Mouse (Mus musculus): Measurements from ENCODE around the gene Zfp428.

Gene Zfp428

DNA sequence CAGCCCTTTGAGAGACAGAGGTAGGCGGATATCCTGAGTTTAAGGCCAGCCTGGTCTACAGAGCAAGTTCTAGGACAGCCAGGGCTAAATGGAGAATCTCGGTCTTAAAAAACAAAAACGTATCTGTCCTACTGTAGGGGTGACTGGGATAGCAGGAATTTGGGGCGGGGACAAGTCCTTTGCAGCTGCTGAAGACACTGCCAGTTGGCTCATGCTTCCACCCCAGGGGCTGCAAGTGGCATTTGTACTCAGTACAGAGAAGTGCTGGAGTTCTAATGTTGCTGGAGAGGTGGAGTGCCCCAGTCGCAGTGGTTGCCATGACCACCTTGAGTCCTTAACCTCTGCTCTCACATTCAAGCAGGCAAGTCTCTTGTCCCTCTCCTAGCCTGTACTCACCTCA is 16.0 kb downstream of the Zfp428 start:
- DNase-seq (ENCODE audit: low spot score), result no peak

GRCm38 (mm10) chr7:24523723-24524122 is 16.9 kb downstream of the Zfp428 start:
- DNase-seq (ENCODE audit: low spot score), result no peak

DNA sequence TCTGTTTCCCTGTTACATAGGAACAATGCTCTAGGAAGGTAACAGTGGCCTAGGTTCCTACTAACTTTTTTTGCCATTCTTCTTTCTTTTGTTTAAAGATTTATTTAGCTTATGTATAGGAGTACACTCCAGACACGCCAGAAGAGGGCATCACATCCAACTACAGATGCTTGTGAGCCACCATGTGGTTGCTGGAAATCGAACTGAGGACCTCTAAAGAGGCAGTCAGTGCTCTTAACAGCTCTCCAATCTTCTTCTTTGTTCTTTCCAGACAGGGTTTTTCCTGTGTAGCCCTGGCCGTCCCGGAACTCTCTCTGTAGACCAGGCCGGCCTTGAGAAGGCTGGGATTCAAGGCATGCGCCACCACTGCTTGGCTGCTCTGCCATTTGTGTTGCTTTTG is 18.2 kb downstream of the Zfp428 start:
- no peak for DNase-seq (ENCODE audit: low spot score)

GRCm38 (mm10) chr7:24525686-24526420 is 19.0 kb downstream of the Zfp428 start:
- no peak for DNase-seq (ENCODE audit: low spot score)

- DNase-seq (ENCODE audit: low spot score), result no peak
These were observed 22.1 kb downstream of the Zfp428 start for GRCm38 (mm10) chr7:24528861-24529260.

DNA sequence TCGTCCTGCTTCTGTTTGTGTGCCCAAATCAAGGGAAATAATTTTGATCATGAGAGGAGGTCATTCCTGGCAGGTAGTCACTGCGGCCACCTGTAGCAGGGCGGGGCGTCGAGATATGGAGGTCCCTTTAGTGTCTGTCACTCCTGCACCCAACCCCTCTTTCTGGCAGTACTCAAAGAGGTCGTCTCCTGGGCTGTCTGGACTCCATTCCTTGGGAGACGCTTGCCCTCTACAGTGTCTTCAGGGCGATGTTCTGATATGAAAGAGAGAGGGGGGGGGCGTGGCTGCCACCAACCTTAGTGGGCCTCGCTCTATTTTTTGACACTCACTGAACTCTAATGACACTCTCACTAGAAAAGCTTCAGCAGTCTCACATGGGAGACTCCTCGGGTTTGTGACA is 22.8 kb downstream of the Zfp428 start:
- no peak for DNase-seq (ENCODE audit: low spot score)

- peak; percentile 98 for DNase-seq (ENCODE audit: low spot score)
These were observed 23.5 kb downstream of the Zfp428 start, which contains the start of gene Irgq for GRCm38 (mm10) chr7:24530062-24530931. Irgq (plus strand) TSS chr7:24530689.

DNA sequence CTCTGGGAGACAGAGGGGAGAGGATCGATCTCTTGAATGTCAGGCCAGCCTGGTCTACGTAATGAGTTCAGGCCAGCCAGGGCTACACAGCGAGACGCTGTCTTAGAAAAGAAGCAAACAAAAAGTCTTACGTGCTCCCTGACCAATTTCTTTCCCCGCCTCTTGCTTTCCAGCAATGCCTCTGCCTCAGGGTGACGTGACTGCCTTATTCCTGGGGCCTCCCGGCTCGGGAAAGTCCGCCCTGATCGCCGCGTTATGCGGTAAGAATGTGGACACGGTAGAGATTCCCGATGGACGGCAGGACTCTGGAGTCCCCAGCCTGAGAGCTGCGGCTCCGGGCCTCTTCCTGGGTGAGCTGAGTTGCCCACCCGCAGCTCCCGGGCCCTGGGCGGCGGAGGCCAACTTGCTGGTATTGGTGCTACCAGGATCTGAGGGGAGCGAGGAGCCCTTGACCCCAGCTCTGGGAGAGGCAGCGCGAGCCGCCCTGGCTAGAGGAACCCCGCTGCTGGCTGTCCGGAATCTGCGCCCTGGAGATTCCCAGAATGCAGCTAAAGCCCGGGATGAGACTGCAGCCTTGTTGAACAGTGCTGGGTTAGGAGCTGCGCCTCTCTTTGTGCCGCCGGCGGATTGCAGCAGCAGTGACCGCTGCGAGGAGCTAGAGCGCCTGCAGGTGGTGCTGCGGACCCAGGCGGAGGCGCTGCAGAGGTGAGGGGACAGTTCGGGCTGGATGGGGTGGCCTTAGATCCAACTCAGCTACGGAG is 24.6 kb downstream of the Zfp428 start:
- peak; percentile 54 for DNase-seq (ENCODE audit: low spot score)

GRCm38 (mm10) chr7:24533031-24533571 is 26.3 kb downstream of the Zfp428 start:
- no peak for DNase-seq (ENCODE audit: low spot score)

DNA sequence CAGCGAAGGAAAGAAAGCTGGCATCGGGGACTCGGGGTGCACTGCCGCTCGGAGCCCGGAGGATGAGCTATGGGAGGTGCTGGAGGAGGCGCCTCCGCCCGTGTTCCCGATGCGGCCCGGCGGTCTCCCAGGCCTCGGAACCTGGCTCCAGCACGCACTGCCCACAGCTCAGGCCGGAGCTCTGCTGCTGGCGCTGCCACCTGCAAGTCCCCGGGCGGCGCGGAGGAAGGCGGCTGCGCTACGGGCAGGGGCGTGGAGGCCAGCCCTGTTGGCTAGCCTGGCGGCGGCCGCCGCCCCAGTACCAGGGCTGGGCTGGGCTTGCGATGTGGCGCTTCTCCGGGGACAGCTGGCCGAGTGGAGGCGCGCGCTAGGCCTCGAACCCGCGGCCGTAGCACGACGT is 27.0 kb downstream of the Zfp428 start:
- DNase-seq (ENCODE audit: low spot score), result no peak

DNA sequence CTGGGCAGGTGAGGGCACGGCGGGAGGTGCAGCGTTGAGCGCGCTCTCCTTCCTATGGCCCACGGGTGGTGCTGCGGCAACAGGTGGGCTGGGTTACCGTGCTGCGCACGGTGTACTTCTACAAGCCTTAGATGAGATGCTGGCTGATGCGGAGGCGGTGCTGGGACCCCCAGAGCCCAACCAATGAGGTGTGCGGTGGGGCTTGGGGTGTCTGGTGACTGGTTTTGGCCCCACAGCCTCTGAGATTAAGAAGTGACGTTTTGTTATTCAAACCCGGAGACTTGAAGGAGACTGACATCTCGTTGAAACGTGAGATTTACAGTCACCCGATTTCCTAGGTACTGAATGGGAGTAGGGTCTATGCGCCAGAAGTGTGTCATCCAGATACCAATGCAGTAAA is 27.5 kb downstream of the Zfp428 start:
- DNase-seq (ENCODE audit: low spot score), result no peak

GRCm38 (mm10) chr7:24537081-24537480 is 30.3 kb downstream of the Zfp428 start:
- no peak for DNase-seq (ENCODE audit: low spot score)

GRCm38 (mm10) chr7:24537591-24537990 is 30.8 kb downstream of the Zfp428 start:
- no peak for DNase-seq (ENCODE audit: low spot score)

GRCm38 (mm10) chr7:24538154-24538553 is 31.3 kb downstream of the Zfp428 start:
- DNase-seq (ENCODE audit: low spot score), result no peak

- DNase-seq (ENCODE audit: low spot score), result no peak
These were observed 31.9 kb downstream of the Zfp428 start for GRCm38 (mm10) chr7:24538701-24539100.

- no peak for DNase-seq (ENCODE audit: low spot score)
These were observed 32.9 kb downstream of the Zfp428 start for GRCm38 (mm10) chr7:24539686-24540085.

DNA sequence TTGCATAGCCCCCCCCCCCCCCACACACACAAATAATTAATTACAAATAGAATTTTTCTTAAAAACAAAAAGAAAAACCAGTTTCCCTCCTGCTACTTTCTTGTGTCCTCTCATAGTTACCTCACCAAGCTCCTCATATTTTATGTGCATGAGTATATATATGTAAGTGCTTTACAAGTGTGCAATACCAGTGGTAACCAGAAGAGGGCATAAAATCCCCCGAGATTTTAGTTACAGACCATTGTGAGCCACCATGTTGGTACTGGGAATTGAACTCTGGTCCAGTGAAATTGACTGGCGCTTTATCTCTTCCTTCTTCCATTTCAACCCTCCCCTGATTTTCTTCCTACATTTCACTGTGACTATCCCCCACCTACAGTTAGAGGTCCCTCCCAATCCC is 37.7 kb downstream of the Zfp428 start:
- no peak for DNase-seq (ENCODE audit: low spot score)

GRCm38 (mm10) chr7:24546068-24546614 is 39.3 kb downstream of the Zfp428 start, which contains the start of the genes Pinlyp and Xrcc1:
Pinlyp (minus strand) TSS chr7:24546118.
Xrcc1 (plus strand) TSS chr7:24546289.
- no peak for DNase-seq (ENCODE audit: low spot score)

GRCm38 (mm10) chr7:24546634-24547389 is 40.0 kb downstream of the Zfp428 start:
- peak; percentile 99 for DNase-seq (ENCODE audit: low spot score)

GRCm38 (mm10) chr7:24547534-24548036 is 40.8 kb downstream of the Zfp428 start:
- no peak for DNase-seq (ENCODE audit: low spot score)
